ENCODE assay signal across 15 mouse cellular contexts in genomic region chr6:134648356-134648755, GRCm38 (mm10). TPM values are rescaled to one million over a fixed set of nuclear protein-coding genes. Genes with fewer than 3 reads are reported as not detected.
DNase-seq lines count a peak whose midpoint lies in the region; ATAC-seq and TF ChIP-seq lines count a peak whose summit lies in the region.
"Had no signal": no experiment of that assay in that cellular context is flagged by ENCODE, and none has a peak within 500 bp of the region (broad histone marks: within the 10 kb centered on the region; RNA-seq: fewer than 3 reads in every experiment).

No protein-coding gene starts in this region.

- TF ChIP-seq CTCF in ES-Bruce4 (IDR thresholded peaks at IDR 0.05; ENCODE audit: low read depth, low read length), result no peak
- TF ChIP-seq CTCF in cortical plate, adult 2 months (IDR thresholded peaks at IDR 0.05; ENCODE audit: extremely low read depth, insufficient read depth, low read length), result no peak
- no peak for TF ChIP-seq CTCF in hindbrain, postnatal 0 days (IDR thresholded peaks at IDR 0.05; ENCODE audit: low read depth)

- WGBS in hindbrain, postnatal 0 days, result 51% methylated on average over 5 of the region's 5 CpGs

- no peak overlapping the region for H3K4me2 ChIP-seq in hindbrain, postnatal 0 days (ENCODE audit: low read depth, low read length)
- H3K4me2 ChIP-seq: hindbrain, embryonic 15.5 days; limb, embryonic 15.5 days had no signal

- H3K4me1 ChIP-seq in ES-Bruce4 (ENCODE audit: control insufficient read depth, insufficient read depth, low read length), result no peaks in the 10 kb centered on the region
- peaks cover 6% of the 10 kb centered on the region for H3K4me1 ChIP-seq in cortical plate, adult 2 months (ENCODE audit: control insufficient read depth, insufficient read depth, low read length)
- no peaks in the 10 kb centered on the region for H3K4me1 ChIP-seq in hindbrain, postnatal 0 days (ENCODE audit: insufficient read depth, low read length)
- H3K4me1 ChIP-seq: hindbrain, embryonic 15.5 days had no signal

- H3K36me3 ChIP-seq in ES-Bruce4 (ENCODE audit: control insufficient read depth, insufficient read depth, low read length, poor library complexity, severe bottlenecking), result 0 out of 2 replicates have a peak, but pooled peaks cover 3% of the 10 kb centered on the region
- H3K36me3 ChIP-seq in hindbrain, postnatal 0 days (ENCODE audit: insufficient read depth, low read length), result no peaks in the 10 kb centered on the region
- H3K36me3 ChIP-seq: limb, embryonic 15.5 days had no signal

- peak overlapping the region; percentile 52; the same call in 1 of the 2 replicates for H3K27ac ChIP-seq in ES-Bruce4 (ENCODE audit: insufficient read depth, low read length)
- peak overlapping the region; percentile 24 for H3K27ac ChIP-seq in cortical plate, adult 2 months (ENCODE audit: insufficient read depth, low read length)
- no peak overlapping the region for H3K27ac ChIP-seq in hindbrain, postnatal 0 days
- H3K27ac ChIP-seq: hindbrain, embryonic 15.5 days; limb, embryonic 15.5 days had no signal

- no peaks in the 10 kb centered on the region for H3K9me3 ChIP-seq in ES-Bruce4 (replicated peaks; ENCODE audit: control insufficient read depth, insufficient read depth, low read length, poor library complexity, severe bottlenecking)
- no peaks in the 10 kb centered on the region for H3K9me3 ChIP-seq in hindbrain, postnatal 0 days (ENCODE audit: low read length)
- H3K9me3 ChIP-seq: hindbrain, embryonic 15.5 days; limb, embryonic 15.5 days had no signal

- no peak overlapping the region for H3K4me3 ChIP-seq in ES-Bruce4 (ENCODE audit: low read depth, low read length)
- H3K4me3 ChIP-seq in cortical plate, adult 2 months (ENCODE audit: insufficient read depth, low read length), result no peak overlapping the region
- no peak overlapping the region for H3K4me3 ChIP-seq in hindbrain, postnatal 0 days (ENCODE audit: low read length)
- H3K4me3 ChIP-seq: hindbrain, embryonic 15.5 days; limb, embryonic 15.5 days had no signal

- H3K27me3 ChIP-seq in ES-Bruce4 (ENCODE audit: control insufficient read depth, insufficient read depth, low read length, poor library complexity, severe bottlenecking), result no peaks in the 10 kb centered on the region
- no peaks in the 10 kb centered on the region for H3K27me3 ChIP-seq in hindbrain, postnatal 0 days (ENCODE audit: insufficient read depth, low read length)
- H3K27me3 ChIP-seq: hindbrain, embryonic 15.5 days; limb, embryonic 15.5 days had no signal

- no peak for TF ChIP-seq EP300 in ES-Bruce4 (IDR thresholded peaks at IDR 0.05; ENCODE audit: insufficient read depth, low read depth, low read length)

- TF ChIP-seq POLR2A in ES-Bruce4 (IDR thresholded peaks at IDR 0.05; ENCODE audit: insufficient read depth, low read length), result no peak
- no peak for TF ChIP-seq POLR2A in cortical plate, adult 2 months (IDR thresholded peaks at IDR 0.05; ENCODE audit: extremely low read depth, insufficient read depth, low read length)

- H3K9ac ChIP-seq in ES-Bruce4 (ENCODE audit: low read depth, poor library complexity, severe bottlenecking), result no peak overlapping the region
- H3K9ac ChIP-seq in hindbrain, postnatal 0 days (replicated peaks; ENCODE audit: low read length), result no peak overlapping the region
- H3K9ac ChIP-seq: hindbrain, embryonic 15.5 days; limb, embryonic 15.5 days had no signal

- DNase-seq in layer of hippocampus, adult 11-12 months (ENCODE audit: low spot score), result peak; percentile 53
- no peak for DNase-seq in layer of hippocampus, adult 9-10 months (ENCODE audit: low spot score)
- peak; percentile 81 for DNase-seq in layer of hippocampus, adult 9-11 months
- no peak for DNase-seq in urinary bladder, postnatal 14 days (ENCODE audit: low spot score)
- DNase-seq in spleen, postnatal 36 days (ENCODE audit: low spot score in 2 of 2), result no peak
- DNase-seq in hindbrain, postnatal 0 days (ENCODE audit: low spot score), result no peak
- DNase-seq: adrenal gland, postnatal 36 days; cerebellum, adult 18-20 months; heart, adult 18-20 months; kidney, postnatal 10 days; lung, postnatal 14 days had no signal

- no peak for ATAC-seq in hindbrain, postnatal 0 days

RNA-seq across cellular contexts. Expression of gene Borcs5, which starts 9.0 kb away (rescaled TPM):
- polyA plus RNA-seq in ES-Bruce4 (2011; ENCODE audit: insufficient read depth, insufficient read length, low read depth, missing spikeins), result 4.8 and 5.7 TPM in 2 replicates
- 46.7 and 48.0 TPM in 2 replicates for polyA plus RNA-seq in cortical plate, adult 2 months (2012; rRNA removed)
- 52.5 and 71.4 TPM in 2 replicates for total RNA-seq in hindbrain, postnatal 0 days (2014; rRNA removed)
- polyA plus RNA-seq in hindbrain, postnatal 0 days (2015; fragmentation: Nextera tagmentation; extraction: Ambion mirVana), result 39.5 and 41.1 TPM in 2 replicates

RNA-seq across cellular contexts. Expression of gene Mansc1, which starts 16.1 kb away (rescaled TPM):
- 2.7 and 3.3 TPM in 2 replicates for polyA plus RNA-seq in ES-Bruce4 (2011; ENCODE audit: insufficient read depth, insufficient read length, low read depth, missing spikeins)
- 12.2 and 12.9 TPM in 2 replicates for polyA plus RNA-seq in cortical plate, adult 2 months (2012; rRNA removed)
- total RNA-seq in hindbrain, postnatal 0 days (2014; rRNA removed), result 2.2 and 3.8 TPM in 2 replicates
- 2.2 and 2.4 TPM in 2 replicates for polyA plus RNA-seq in hindbrain, postnatal 0 days (2015; fragmentation: Nextera tagmentation; extraction: Ambion mirVana)

Comparison
In these comparisons a context has a peak if more than half of its experiments do, and no peak if none do; other contexts are left out.
1. DNase-seq: peak in layer of hippocampus, adult 11-12 months (single experiment) and layer of hippocampus, adult 9-11 months (single experiment); none in layer of hippocampus, adult 9-10 months (single experiment), urinary bladder, postnatal 14 days (single experiment), spleen, postnatal 36 days (0 of 2) and hindbrain, postnatal 0 days (single experiment).